Mouse (Mus musculus) T-helper 17 cell (primary cell): ENCODE results near the gene Casp7.
"Not testable (repeated sequence)": the region's sequence is repeated elsewhere in the genome, so short reads cannot be mapped to it uniquely, and the experiment has no call there.

Source experiments
- in situ Hi-C, 2 experiments: fragments of 300-600 bp; cut with MboI, MseI; formaldehyde crosslinking; loops; 1 replicate in 1 of 2; 2 replicates in 1 of 2; pipeline ENCODE4 v1.15.1; 2025; ENCODE audit warnings: high pct_unique_total_duplicates in 2 of 2

The Casp7 gene

DNA sequence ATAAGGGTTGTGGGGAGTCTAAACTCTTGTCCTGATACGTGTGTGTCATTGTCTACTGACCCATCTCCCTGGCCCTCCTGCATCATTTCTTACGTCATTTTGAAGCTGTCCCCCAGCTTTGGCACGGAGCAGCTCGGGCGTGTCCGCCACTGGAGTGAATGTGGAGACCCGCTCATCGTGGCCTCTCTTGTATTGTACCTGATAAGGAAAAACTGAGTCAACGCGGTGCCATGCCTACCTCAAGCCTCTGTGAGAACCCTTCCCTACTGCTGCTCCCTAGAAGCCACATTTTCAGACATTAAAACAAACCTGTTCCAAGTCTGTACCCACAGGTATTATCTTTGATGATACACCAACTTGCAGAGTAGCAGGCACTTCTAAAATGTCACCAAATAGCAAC is 15.5 kb upstream of the Casp7 start:
- in situ Hi-C loops, result no loop called here

GRCm38 (mm10) chr19:56385546-56385945 is 11.4 kb upstream of the Casp7 start:
- in situ Hi-C loops, result no loop called here

DNA sequence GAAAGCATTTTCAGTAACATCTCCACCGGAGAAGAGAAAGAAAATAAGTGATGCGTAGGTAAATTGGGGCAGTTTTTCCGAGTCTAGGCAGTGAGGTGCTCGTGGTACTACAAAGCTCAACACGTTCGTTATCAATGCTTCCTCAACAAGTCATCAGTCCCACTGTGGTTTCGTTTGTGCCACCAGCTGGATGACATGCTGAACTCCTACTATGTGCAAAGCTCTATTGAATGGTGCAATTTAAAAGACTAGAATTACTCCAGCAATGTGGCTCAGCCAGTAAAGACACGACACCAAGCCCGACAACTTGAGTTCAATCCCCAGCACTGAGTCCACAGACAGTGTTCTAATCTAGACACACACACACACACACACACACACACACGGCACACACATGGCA is 10.8 kb upstream of the Casp7 start:
- in situ Hi-C loops, result no loop called here

- in situ Hi-C loops, result no loop called here
Observed at GRCm38 (mm10) chr19:56387726-56388302, 9.1 kb upstream of the Casp7 start.

- in situ Hi-C loops, result no loop called here
Observed at GRCm38 (mm10) chr19:56389176-56389575, 7.8 kb upstream of the Casp7 start.

- in situ Hi-C loops, result no loop called here
Observed at GRCm38 (mm10) chr19:56389879-56390278, 7.0 kb upstream of the Casp7 start, which contains the start of gene Nrap. TSS of gene Nrap (minus strand) at chr19:56390037.

- in situ Hi-C loops, result no loop called here
Observed at GRCm38 (mm10) chr19:56391307-56392046, 5.5 kb upstream of the Casp7 start.

DNA sequence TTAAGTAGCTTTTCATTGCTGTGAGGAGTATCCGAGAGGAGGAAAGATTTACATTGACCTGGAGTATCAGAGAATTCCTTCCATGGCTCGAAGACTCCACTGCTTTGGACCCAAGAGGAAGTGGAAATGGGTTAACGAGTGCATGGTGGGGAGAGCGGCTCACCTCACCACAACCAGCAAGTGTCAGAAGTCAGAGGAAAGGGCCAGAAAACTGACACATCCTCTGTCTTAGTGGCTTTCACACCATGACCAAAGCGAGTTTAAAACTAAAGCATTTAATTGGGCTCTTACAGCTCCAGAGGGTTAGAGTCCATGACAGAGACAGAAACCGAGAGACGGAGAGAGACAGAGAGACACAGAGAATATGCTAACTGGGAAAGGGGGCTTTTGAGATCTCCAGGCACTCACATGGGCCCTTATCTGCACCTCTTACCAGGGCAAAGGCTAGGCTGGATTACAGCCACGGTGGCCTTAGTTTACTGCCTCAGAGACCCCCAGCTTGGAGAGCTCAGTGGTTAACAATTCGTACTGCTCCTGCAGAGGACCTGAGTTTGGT is 3.5 kb upstream of the Casp7 start:
- in situ Hi-C loops, result no loop called here

GRCm38 (mm10) chr19:56395183-56395935 is 1.6 kb upstream of the Casp7 start:
- in situ Hi-C loops, result no loop called here

- in situ Hi-C loops, result no loop called here
Observed at GRCm38 (mm10) chr19:56396227-56396626, 702 bp upstream of the Casp7 start.

DNA sequence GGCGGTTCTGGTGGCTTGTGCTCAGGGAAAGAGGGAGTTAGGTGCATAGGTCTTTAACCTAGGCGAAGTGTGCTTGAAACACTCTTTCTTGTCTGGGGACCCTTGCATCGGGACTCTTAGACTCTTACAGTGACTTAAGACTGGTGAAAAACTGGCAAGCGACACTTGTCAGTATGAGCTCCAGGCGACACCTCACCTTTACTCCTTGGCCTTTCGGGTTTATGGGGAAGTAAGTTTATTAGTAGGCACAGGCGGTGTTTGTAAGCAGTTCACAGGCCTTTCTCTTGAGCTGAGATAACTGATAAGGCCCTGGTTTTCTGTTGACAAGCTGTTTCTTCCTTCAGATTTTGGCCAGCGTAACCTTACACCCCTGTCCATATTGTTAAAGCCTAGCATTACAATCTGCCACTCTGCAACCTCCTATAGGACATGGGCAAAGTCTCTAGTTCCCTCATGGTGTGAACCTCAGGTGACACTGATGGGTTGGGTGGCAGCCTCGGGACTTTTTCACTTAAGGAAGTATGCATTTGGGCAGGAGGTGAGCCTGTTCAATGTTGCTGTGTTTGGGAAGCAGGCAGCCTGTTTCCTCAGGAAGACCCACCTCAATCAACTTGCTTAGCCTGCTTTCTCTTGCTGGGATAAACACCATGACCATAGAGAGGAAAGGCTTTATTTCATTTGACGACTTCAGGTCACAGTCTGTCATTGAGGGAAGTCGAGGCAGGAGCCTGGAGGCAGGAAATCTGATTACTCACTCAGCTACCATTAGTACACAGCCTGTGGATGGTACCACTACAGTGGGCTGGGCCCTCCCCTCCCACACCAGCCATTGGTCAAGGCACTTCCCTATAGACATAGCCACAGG is 966 bp downstream of the Casp7 start:
- in situ Hi-C loops, result no loop called here

DNA sequence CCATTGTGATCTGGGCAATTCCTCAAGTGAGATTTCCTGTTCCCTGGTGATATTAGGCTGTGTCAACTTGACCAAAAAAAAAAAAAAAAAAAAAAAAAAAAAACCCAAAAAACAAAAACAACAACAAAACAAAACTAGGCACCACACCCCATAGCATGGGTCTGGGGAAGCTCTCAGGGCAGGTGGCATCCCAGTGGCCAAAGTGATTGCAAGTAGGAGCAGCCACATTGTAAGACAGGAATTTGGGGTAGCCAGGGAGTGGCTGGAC is 1.5 kb downstream of the Casp7 start:
- in situ Hi-C loops, result no loop called here

DNA sequence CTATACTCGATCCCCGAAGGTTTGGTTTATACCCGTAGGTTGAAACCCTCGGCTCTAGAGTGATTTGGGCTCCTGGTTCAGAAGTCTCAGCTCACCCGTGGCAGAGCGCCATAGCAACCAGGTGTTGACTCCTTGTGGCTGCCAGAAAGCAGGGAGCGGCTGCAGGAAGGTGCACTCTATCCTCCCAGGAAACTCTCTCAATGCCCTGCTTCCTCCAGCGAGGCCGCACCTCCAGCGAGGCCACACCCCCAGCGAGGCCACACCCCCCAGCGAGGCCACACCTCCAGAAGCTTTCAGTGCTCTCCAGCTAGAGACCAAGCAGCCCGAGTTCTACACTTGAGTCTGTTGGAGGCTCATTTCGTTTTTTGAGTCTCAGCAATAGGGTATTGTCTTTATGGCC is 3.3 kb downstream of the Casp7 start:
- in situ Hi-C loops, result no loop called here

DNA sequence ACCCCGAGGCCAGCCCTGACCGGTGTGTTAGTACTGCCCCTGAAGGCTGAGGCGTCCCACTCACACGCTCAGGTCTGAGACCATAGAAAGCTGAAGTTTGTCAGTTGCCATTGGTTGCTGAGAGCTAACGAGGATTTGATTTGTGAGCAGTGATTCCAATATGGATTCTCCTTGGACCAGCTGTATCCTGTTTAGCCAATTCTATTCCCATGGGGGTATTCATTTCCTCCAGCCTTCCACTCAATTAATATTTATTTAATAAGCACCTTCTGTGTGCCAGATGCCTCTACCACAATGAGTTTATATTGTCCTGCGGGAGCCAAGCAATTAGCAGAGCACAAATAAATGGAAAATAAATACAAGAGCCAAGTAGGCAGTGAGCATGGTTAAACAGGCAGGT is 4.9 kb downstream of the Casp7 start:
- in situ Hi-C loops, result no loop called here

DNA sequence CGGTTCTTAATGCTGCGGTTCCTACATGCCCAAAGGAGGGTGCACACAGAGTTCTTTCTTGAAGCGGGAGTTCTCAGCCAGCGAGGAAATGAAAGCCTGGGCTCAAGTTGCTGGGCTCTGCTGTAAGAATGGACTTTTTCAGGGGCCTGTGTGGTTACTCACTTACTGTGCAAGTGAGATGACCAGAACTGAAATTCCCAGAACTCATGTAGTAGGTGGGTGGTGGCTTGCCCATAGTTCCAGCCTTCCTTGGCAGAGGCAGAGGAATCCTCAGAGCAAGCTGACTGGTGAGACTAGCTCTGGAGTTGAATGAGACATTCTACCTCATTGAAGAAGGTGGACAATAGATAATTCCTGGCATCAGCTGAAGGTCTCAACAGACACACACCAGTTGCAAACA is 8.9 kb downstream of the Casp7 start:
- in situ Hi-C loops, result no loop called here

GRCm38 (mm10) chr19:56406581-56406980 is 9.7 kb downstream of the Casp7 start:
- in situ Hi-C loops, result no loop called here

DNA sequence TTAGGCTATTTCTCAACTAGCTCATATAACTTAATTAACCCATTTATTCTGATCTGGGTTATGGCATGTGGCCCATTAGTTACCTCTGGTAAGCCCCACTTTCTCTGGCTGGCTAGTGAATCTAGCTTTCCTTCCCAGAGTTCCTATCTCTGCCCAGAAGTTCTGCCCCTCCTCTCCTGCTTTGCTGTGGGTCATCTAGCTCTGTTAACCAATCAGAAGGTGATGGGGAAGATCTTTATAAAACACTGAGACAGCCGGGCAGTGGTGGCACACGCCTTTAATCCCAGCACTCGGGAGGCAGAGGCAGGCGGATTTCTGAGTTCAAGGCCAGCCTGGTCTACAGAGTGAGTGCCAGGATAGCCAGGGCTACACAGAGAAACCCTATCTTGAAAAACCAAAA is 13.0 kb downstream of the Casp7 start:
- in situ Hi-C loops, result not testable (repeated sequence)

- in situ Hi-C loops, result loop anchor here in 1 of 2 experiments (5.0 kb wide), 1 partner anchor 359 kb away; no protein-coding TSS in a partner anchor
Observed at GRCm38 (mm10) chr19:56418404-56418803, 21.5 kb downstream of the Casp7 start.

DNA sequence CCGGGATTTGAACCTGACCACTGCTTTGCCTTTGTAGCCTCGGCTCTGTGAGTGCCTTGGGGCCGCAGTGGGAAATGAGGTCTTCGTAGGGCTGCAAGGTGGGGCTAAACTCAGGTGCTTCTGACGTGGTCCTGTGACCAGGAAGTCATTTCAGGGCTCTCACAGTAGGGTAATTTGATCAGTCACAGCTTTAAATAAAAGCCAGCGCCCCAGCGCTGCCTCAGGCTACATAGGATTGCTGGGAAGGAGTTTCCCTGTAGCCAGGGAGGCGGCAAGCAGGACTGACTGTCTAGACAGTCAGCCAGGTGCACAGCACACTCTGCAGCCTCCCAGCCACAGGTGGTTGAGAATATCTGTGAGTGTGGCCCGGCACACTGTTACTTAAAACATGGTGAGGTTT is 22.5 kb downstream of the Casp7 start:
- in situ Hi-C loops, result loop anchor here in 1 of 2 experiments (5.0 kb wide), 1 partner anchor 358 kb away; no protein-coding TSS in a partner anchor

DNA sequence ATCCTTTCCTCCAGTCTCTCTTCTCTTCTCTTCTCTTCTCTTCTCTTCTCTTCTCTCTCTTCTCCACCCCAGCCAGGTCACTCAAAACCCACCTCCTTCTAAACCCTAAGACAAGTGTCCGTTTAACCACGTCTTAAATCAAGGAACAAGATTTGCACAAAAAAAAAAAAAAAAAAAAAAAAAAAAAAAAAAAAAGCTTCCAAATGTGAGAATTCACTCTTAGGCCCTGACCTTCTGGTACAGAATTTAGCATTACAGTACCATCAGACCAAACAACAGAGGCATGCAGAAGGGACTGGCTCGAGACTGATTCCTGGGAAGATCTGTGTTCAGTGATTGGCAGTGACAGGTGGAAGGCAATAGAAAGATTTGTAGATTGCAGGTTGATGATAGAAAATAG is 23.4 kb downstream of the Casp7 start:
- in situ Hi-C loops, result loop anchor here in 1 of 2 experiments (10.0 kb wide), 1 partner anchor 264 kb away; no protein-coding TSS in a partner anchor
